10 mouse cellular contexts compared by ENCODE assay signal in the genomic region with DNA sequence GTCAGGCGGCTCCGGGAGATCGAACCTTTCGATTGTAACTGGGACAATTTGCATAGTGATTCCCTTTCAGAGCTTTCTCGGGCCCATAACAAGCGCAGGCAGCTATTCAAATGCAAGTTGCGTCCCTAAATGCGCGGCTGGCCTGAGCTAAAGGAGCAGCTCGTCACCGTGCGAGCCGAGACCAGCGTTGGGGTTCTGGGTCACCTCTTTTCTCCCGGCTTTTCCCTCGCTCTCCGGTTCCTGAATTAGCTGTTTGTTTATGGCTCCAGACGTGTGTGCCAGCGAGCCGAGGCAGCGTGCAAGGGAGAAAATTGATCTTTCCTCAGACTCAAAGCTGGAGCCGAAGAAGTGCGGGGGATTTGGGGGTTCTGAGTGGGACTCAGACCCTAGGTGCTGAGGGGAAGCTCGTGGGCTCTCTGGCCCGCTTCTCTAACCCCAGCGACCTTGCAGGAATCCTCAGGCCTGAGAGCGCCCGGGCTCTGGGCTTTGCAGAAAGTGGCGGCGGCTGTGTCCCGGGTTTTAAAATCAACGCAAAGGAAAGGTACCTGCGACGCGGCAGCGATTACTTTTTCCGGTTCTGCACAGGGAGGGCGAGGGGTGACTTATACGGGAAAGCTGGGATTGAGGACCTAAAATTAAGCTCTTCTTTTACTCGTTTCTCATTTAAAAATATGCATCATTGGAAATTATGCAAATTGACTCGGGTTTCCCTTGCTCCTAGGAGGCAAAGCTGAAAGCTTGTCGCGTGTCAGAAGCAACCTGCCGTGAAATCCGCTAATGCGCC. TPM values are rescaled to one million over a fixed set of nuclear protein-coding genes. Genes with fewer than 3 reads are reported as not detected.
DNase-seq lines count a peak whose midpoint lies in the region; ATAC-seq lines count a peak whose summit lies in the region.
"Had no signal": no experiment of that assay in that cellular context is flagged by ENCODE, and none has a peak within 500 bp of the region (broad histone marks: within the 10 kb centered on the region; RNA-seq: fewer than 3 reads in every experiment).

No protein-coding gene starts in this region.

- under 1% methylated on average over 46 of the region's 46 CpGs for WGBS in lung, embryonic 16.5 days
- under 1% methylated on average over 46 of the region's 46 CpGs for WGBS in forebrain, embryonic 11.5 days
- WGBS in limb, embryonic 15.5 days = under 1% methylated on average over 46 of the region's 46 CpGs
- WGBS in stomach, embryonic 15.5 days = 1% methylated on average over 46 of the region's 46 CpGs

- no peak for ATAC-seq in lung, embryonic 16.5 days (ENCODE audit: low read depth)
- 0 out of 2 replicates have a peak, but pooled peaks have one; percentile 35 for ATAC-seq in forebrain, embryonic 11.5 days (replicated peaks; ENCODE audit: low FRiP score)
- ATAC-seq in limb, embryonic 15.5 days (ENCODE audit: insufficient number of reproducible peaks, low FRiP score, low TSS enrichment, low read depth) = no peak
- no peak for ATAC-seq in stomach, embryonic 15.5 days (ENCODE audit: insufficient read depth, low FRiP score, low read depth)

- no peak overlapping the region for H3K9ac ChIP-seq in lung, embryonic 16.5 days (ENCODE audit: low read length)
- peak overlapping the region; percentile 39 for H3K9ac ChIP-seq in forebrain, embryonic 11.5 days (ENCODE audit: low read length)
- H3K9ac ChIP-seq in limb, embryonic 15.5 days = no peak overlapping the region
- peak overlapping the region; percentile 29; the same call in 1 of the 2 replicates for H3K9ac ChIP-seq in stomach, embryonic 15.5 days

- H3K27me3 ChIP-seq in lung, embryonic 16.5 days (ENCODE audit: control insufficient read depth, insufficient read depth, low read depth, low read length) = peaks cover 80% of the 10 kb centered on the region
- peaks cover 66% of the 10 kb centered on the region for H3K27me3 ChIP-seq in forebrain, embryonic 11.5 days (ENCODE audit: control insufficient read depth, insufficient read depth, low read length)
- peaks cover 90% of the 10 kb centered on the region for H3K27me3 ChIP-seq in limb, embryonic 15.5 days
- peaks cover 68% of the 10 kb centered on the region for H3K27me3 ChIP-seq in stomach, embryonic 15.5 days (replicated peaks)

- H3K27ac ChIP-seq in lung, embryonic 16.5 days (ENCODE audit: low read length) = no peak overlapping the region
- no peak overlapping the region for H3K27ac ChIP-seq in forebrain, embryonic 11.5 days (ENCODE audit: low read depth, low read length)
- no peak overlapping the region for H3K27ac ChIP-seq in limb, embryonic 15.5 days
- H3K27ac ChIP-seq in stomach, embryonic 15.5 days = peak overlapping the region; percentile 63

- H3K36me3 ChIP-seq in lung, embryonic 16.5 days (ENCODE audit: control insufficient read depth, insufficient read depth, low read length) = no peaks in the 10 kb centered on the region
- H3K36me3 ChIP-seq in forebrain, embryonic 11.5 days (ENCODE audit: control insufficient read depth, insufficient read depth, low read length) = no peaks in the 10 kb centered on the region
- no peaks in the 10 kb centered on the region for H3K36me3 ChIP-seq in limb, embryonic 15.5 days
- H3K36me3 ChIP-seq in stomach, embryonic 15.5 days = no peaks in the 10 kb centered on the region

- DNase-seq in lung, adult 18-20 months = no peak
- peak; percentile 65 for DNase-seq in forebrain, embryonic 11.5 days (ENCODE audit: low spot score)
- no peak for DNase-seq in right cerebral cortex, adult 18-20 months
- no peak for DNase-seq in kidney, postnatal 25 days
- no peak for DNase-seq in thymus, postnatal 4 days
- DNase-seq: adrenal gland, adult 8-10 months had no signal

- H3K4me3 ChIP-seq in lung, embryonic 16.5 days (ENCODE audit: low read length) = peak overlapping the region; percentile 38
- H3K4me3 ChIP-seq in forebrain, embryonic 11.5 days (ENCODE audit: low read depth, low read length) = peak overlapping the region; percentile 42
- H3K4me3 ChIP-seq in limb, embryonic 15.5 days = peak overlapping the region; percentile 38
- H3K4me3 ChIP-seq in stomach, embryonic 15.5 days (replicated peaks) = peak overlapping the region; percentile 44

- H3K4me2 ChIP-seq in lung, embryonic 16.5 days (ENCODE audit: low read depth, low read length) = peak overlapping the region; percentile 54
- H3K4me2 ChIP-seq in forebrain, embryonic 11.5 days (ENCODE audit: low read depth, low read length, severe bottlenecking) = peak overlapping the region; percentile 77
- H3K4me2 ChIP-seq in limb, embryonic 15.5 days = peak overlapping the region; percentile 68
- peak overlapping the region; percentile 86 for H3K4me2 ChIP-seq in stomach, embryonic 15.5 days

- H3K9me3 ChIP-seq in lung, embryonic 16.5 days (ENCODE audit: control insufficient read depth, low read length) = 0 out of 2 replicates have a peak, but pooled peaks cover 2% of the 10 kb centered on the region
- no peaks in the 10 kb centered on the region for H3K9me3 ChIP-seq in forebrain, embryonic 11.5 days (ENCODE audit: control insufficient read depth, low read length)
- no peaks in the 10 kb centered on the region for H3K9me3 ChIP-seq in limb, embryonic 15.5 days
- H3K9me3 ChIP-seq in stomach, embryonic 15.5 days = no peaks in the 10 kb centered on the region

- peaks cover 8% of the 10 kb centered on the region for H3K4me1 ChIP-seq in lung, embryonic 16.5 days (replicated peaks; ENCODE audit: control insufficient read depth, insufficient read depth, low read length)
- peaks cover 7% of the 10 kb centered on the region; the same call in 1 of the 2 replicates for H3K4me1 ChIP-seq in forebrain, embryonic 11.5 days (replicated peaks; ENCODE audit: control insufficient read depth, insufficient read depth, low read length)
- H3K4me1 ChIP-seq in limb, embryonic 15.5 days = peaks cover 13% of the 10 kb centered on the region
- H3K4me1 ChIP-seq in stomach, embryonic 15.5 days = peaks cover 15% of the 10 kb centered on the region

RNA-seq across cellular contexts. Expression of a gene that starts 13.1 kb away (rescaled TPM):
- 0.05 TPM in 1 of 2 replicates, not detected in the other for polyA plus RNA-seq in lung, embryonic 16.5 days (2015; fragmentation: Nextera tagmentation; extraction: Ambion mirVana)
- 2.5 and 2.6 TPM in 2 replicates for polyA plus RNA-seq in forebrain, embryonic 11.5 days (2014; fragmentation: Nextera tagmentation; extraction: Ambion mirVana)
- polyA plus RNA-seq in limb, embryonic 15.5 days (2015; fragmentation: Nextera tagmentation; extraction: Ambion mirVana) = 0.04 TPM in 1 of 2 replicates, not detected in the other
- polyA plus RNA-seq in stomach, embryonic 15.5 days (2015; fragmentation: Nextera tagmentation; extraction: Ambion mirVana) = 3.9 and 4.7 TPM in 2 replicates
- polyA plus RNA-seq: large intestine, adult 2 months had no signal

Comparison
In these comparisons a context has a peak if more than half of its experiments do, and no peak if none do; other contexts are left out.
1. H3K9ac ChIP-seq: peak in forebrain, embryonic 11.5 days (single experiment) and stomach, embryonic 15.5 days (single experiment); none in lung, embryonic 16.5 days (single experiment) and limb, embryonic 15.5 days (single experiment).
2. Peak in every context shown above with its lines, with median percentiles within 50 percentile points of each other: H3K4me2 ChIP-seq and H3K4me3 ChIP-seq.